Mouse (Mus musculus): ENCODE measurements around the gene Cdt1.

Cdt1 gene

DNA sequence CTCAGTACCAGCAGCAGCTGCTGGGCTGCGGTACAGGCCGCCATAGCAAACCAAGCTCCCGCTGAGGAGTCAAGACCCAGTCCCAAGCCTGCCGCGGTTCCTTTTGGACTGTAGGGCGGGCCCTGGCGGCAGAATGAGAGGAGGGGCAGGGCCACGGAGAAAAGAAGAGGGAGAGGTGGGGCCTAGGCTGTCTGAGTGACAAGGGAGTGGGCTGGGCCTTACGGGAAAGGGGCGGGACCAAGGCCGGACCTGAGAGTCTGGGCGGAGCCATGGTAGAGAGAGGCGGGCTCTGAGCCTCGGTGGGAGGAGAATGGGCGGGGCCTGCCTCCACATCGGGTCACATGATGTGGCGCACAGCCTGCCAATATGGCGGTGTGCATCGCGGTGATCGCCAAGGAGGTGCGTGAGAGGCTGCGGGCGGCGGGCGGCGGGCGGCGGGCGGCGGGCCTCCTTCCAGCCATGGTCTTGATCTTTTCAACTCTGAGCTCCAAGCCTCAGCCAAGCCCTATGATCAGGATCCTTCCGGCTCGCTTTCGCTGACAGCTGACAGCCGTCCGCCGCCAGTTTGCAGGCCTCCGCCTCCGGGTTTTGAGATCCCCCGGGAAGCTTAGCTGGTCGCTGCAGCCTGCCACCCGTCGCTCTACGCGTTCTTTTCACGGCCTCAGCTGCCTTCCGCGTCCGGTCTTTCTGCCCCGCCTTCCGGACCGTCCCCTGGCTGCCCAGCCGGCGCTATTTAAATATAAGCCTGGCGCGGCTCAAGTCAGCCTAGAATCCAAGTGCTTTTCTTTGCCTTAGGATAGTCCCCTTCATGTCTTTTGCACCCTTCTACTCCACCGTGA is 43.7 kb downstream of the Cdt1 start, which contains the start of the genes Galns and Trappc2l:
Gene Galns (minus strand): TSS at position 169 of the 839 bp plus-strand sequence.
Gene Trappc2l (plus strand): TSS at position 346 of the 839 bp plus-strand sequence.
- DNase-seq (ENCODE audit: low spot score in 2 of 2) = peak; percentile 75 to 89

DNA sequence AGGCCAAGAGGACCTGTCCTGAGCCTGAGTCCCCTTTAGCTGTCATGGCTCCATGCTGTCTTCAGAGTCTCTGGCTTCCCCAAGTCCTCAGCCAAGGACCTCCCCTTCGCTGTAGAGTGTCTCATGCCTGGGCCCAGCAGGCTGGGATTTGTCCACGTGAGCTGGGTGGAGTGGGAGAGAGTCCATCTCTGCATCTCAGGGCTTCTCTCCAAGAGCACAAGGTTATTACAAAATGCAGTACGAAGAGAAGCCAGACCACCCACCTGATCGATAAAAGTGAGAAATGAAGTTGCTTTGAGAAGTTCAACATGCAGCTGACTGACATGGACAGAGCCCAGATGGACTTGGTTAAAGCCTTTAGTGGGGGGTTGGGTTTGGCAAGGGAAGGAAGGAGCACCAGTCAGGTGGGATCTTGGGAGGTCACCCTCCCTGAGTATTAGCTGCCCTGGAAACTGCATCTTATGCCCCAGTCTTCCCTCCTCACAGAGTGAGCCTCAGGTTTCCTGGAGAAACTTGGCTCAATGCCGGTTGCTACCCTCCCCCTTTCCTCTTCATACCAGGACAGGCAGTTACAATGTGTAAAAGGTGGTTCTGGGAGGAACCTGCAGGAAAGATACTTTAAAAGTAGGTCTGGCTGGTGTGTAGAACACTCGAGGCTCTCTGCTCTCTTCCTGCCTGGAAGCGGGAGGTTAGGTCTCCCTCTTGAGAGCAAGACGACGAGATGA is 48.5 kb downstream of the Cdt1 start:
- no peak for DNase-seq (ENCODE audit: low spot score in 2 of 2)

DNA sequence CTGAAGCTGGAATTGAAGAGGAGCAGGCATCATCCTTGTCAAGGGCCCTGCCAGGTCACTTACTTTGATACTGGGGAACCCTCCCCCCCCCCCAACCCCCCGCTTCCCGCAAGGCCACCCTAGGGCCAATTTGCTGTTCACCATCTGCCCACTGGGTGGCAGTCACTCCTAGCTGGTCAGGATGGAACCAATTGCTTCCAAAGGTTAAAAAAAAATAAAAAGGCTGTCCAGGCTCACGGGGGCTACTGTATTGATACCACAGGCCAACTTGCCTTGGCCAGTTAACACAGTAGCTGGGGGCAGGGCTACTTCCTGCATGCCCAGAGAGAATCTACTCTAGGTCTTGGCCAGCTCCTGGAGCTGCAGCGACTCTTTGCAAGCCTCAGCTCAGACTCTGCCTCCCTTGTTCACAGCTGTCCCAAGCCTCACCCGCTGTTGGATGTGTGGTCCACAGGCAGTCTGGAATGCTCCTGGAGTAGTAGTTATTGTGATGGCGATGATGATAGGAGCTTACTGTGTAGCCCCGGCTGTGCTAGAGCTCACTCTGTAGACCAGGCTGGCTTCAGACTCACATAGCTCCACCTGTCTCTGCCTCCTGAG is 50.2 kb downstream of the Cdt1 start:
- peak; percentile 67 to 71 for DNase-seq (ENCODE audit: low spot score in 2 of 2)

- DNase-seq (ENCODE audit: low spot score in 2 of 2) = no peak
These were observed 51.0 kb downstream of the Cdt1 start for GRCm38 (mm10) chr8:122618660-122619378.

DNA sequence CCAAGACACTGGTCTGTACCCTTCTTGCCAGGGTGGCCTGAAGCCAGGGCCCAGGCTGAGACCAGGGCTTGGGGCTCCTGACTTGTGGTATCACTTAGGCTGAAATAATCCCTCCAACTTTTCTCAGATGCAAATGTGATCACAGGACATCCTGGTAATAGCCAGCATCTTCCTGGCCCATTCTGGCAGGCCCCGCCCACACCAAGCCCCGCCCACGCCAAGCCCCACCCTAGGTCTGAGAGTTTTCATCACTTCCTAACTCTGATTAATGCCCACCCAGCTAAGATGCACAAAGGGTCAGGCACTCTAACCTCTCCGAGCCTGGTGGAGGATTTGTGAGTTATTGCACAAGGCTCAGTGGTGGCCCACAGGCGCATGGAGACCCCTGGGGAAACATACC is 52.6 kb downstream of the Cdt1 start:
- DNase-seq (ENCODE audit: low spot score in 2 of 2) = no peak

GRCm38 (mm10) chr8:122622727-122623126 is 54.9 kb downstream of the Cdt1 start, which contains the start of gene Pabpn1l:
TSS of gene Pabpn1l (minus strand) at chr8:122622739.
- no peak for DNase-seq (ENCODE audit: low spot score in 2 of 2)
